10 mouse cellular contexts compared by ENCODE assay signal in genomic region chr2:33877663-33878360, GRCm38 (mm10). TPM values are rescaled to one million over a fixed set of nuclear protein-coding genes. Genes with fewer than 3 reads are reported as not detected.
DNase-seq lines count a peak whose midpoint lies in the region; ATAC-seq lines count a peak whose summit lies in the region.
"Had no signal": no experiment of that assay in that cellular context is flagged by ENCODE, and none has a peak within 500 bp of the region (broad histone marks: within the 10 kb centered on the region; RNA-seq: fewer than 3 reads in every experiment).

No protein-coding gene starts in this region.

- DNase-seq in embryo, embryonic 10.5 days (ENCODE audit: low spot score), result peak; percentile 22
- no peak for DNase-seq in embryo, embryonic 9.5 days (ENCODE audit: extremely low spot score)
- DNase-seq in lung, adult 18-20 months, result no peak
- no peak for DNase-seq in left cerebral cortex, postnatal 14 days (ENCODE audit: low spot score in 2 of 2)
- no peak for DNase-seq in right cerebral cortex, postnatal 14 days
- DNase-seq: B cell, adult 2 months; cerebellum, postnatal 25 days had no signal

- no peak for ATAC-seq in lung, embryonic 15.5 days (ENCODE audit: borderline replicate concordance, extremely low read depth, low FRiP score, low TSS enrichment)
- no peak for ATAC-seq in hindbrain, embryonic 15.5 days (ENCODE audit: low FRiP score, low read depth)
- ATAC-seq in neural tube, embryonic 14.5 days (ENCODE audit: low read depth), result no peak

- no peaks in the 10 kb centered on the region for H3K27me3 ChIP-seq in lung, embryonic 15.5 days
- no peaks in the 10 kb centered on the region for H3K27me3 ChIP-seq in hindbrain, embryonic 15.5 days
- no peaks in the 10 kb centered on the region for H3K27me3 ChIP-seq in neural tube, embryonic 14.5 days (ENCODE audit: control insufficient read depth, insufficient read depth, low read length)

- no peaks in the 10 kb centered on the region for H3K9me3 ChIP-seq in lung, embryonic 15.5 days
- no peaks in the 10 kb centered on the region for H3K9me3 ChIP-seq in hindbrain, embryonic 15.5 days
- H3K9me3 ChIP-seq in neural tube, embryonic 14.5 days (ENCODE audit: control insufficient read depth, low read length), result no peaks in the 10 kb centered on the region

- H3K4me1 ChIP-seq in lung, embryonic 15.5 days, result peaks cover 71% of the 10 kb centered on the region
- H3K4me1 ChIP-seq in hindbrain, embryonic 15.5 days (replicated peaks), result peaks cover 77% of the 10 kb centered on the region
- H3K4me1 ChIP-seq in neural tube, embryonic 14.5 days (ENCODE audit: control insufficient read depth, insufficient read depth, low read length), result peaks cover 50% of the 10 kb centered on the region

- intact Hi-C loops in left cerebral cortex, postnatal 14 days (cut with DNase I), result no loop called here

- H3K4me3 ChIP-seq in lung, embryonic 15.5 days, result no peak overlapping the region
- no peak overlapping the region for H3K4me3 ChIP-seq in hindbrain, embryonic 15.5 days
- H3K4me3 ChIP-seq in neural tube, embryonic 14.5 days (ENCODE audit: low read depth, low read length), result no peak overlapping the region

- peaks cover 4% of the 10 kb centered on the region for H3K36me3 ChIP-seq in lung, embryonic 15.5 days
- H3K36me3 ChIP-seq in hindbrain, embryonic 15.5 days, result peaks cover 14% of the 10 kb centered on the region
- peaks cover 13% of the 10 kb centered on the region for H3K36me3 ChIP-seq in neural tube, embryonic 14.5 days (ENCODE audit: control insufficient read depth, insufficient read depth, low read length)

- no peak overlapping the region for H3K4me2 ChIP-seq in lung, embryonic 15.5 days
- H3K4me2 ChIP-seq in hindbrain, embryonic 15.5 days, result no peak overlapping the region
- H3K4me2 ChIP-seq in neural tube, embryonic 14.5 days (ENCODE audit: low read depth, low read length), result no peak overlapping the region

- WGBS in lung, embryonic 15.5 days, result 76% methylated on average over 6 of the region's 6 CpGs
- WGBS in hindbrain, embryonic 15.5 days, result 56% methylated on average over 6 of the region's 6 CpGs
- WGBS in neural tube, embryonic 14.5 days, result 40% methylated on average over 6 of the region's 6 CpGs

- H3K27ac ChIP-seq in lung, embryonic 15.5 days, result peak overlapping the region; percentile 96
- peak overlapping the region; percentile 95 for H3K27ac ChIP-seq in hindbrain, embryonic 15.5 days (replicated peaks)
- H3K27ac ChIP-seq in neural tube, embryonic 14.5 days (ENCODE audit: low read depth, low read length), result peak overlapping the region; percentile 96

- no peak overlapping the region for H3K9ac ChIP-seq in lung, embryonic 15.5 days
- 0 out of 2 replicates have a peak overlapping the region, but pooled peaks have one; percentile 10 for H3K9ac ChIP-seq in hindbrain, embryonic 15.5 days
- no peak overlapping the region; the same call in 1 of the 2 replicates for H3K9ac ChIP-seq in neural tube, embryonic 14.5 days (replicated peaks; ENCODE audit: low read depth, low read length)

RNA-seq across cellular contexts. Expression of gene Mvb12b, which starts 9.9 kb away (rescaled TPM):
- 21.8 and 22.8 TPM in 2 replicates for polyA plus RNA-seq in lung, embryonic 15.5 days (2015; fragmentation: Nextera tagmentation; extraction: Ambion mirVana)
- 66.2 and 68.6 TPM in 2 replicates for polyA plus RNA-seq in hindbrain, embryonic 15.5 days (2015; fragmentation: Nextera tagmentation; extraction: Ambion mirVana)
- 54.0 and 56.8 TPM in 2 replicates for polyA plus RNA-seq in neural tube, embryonic 14.5 days (2014; fragmentation: Nextera tagmentation; extraction: Ambion mirVana)
- 10 to 100 TPM; 91.3 to 97.1 TPM for total RNA-seq in left cerebral cortex, postnatal 14 days (2021)
